Mouse (Mus musculus) lung, postnatal 0 days (tissue): ENCODE results near the gene Specc1.

Experiments used
- CTCF ChIP-seq: IDR thresholded peaks from 2 replicates; pipeline ENCODE4 v1.5.1; 2016; ENCODE audit warnings: antibody characterized with exemption, mild to moderate bottlenecking
- EP300 ChIP-seq: IDR thresholded peaks from 2 replicates; pipeline ENCODE4 v1.6.1; 2016; ENCODE audit warnings: antibody characterized with exemption, mild to moderate bottlenecking, control low read depth

GRCm38 (mm10) chr11:62166503-62166902 is 209.9 kb downstream of the Specc1 start:
- TF ChIP-seq CTCF (no peak), EP300 (no peak)
